Mouse (Mus musculus) kidney, postnatal 4 days (tissue): ENCODE data around the gene Mto1.
"Not testable (repeated sequence)": the region's sequence is repeated elsewhere in the genome, so short reads cannot be mapped to it uniquely, and the experiment has no call there.

Experiments used
- DNase-seq, 2 experiments: peaks; one replicate each; pipeline ENCODE4 v3.0.0; 2021; ENCODE audit warnings: mixed read lengths in 2 of 2

Mto1 gene

GRCm38 (mm10) chr9:78506722-78507077 lies 58.7 kb downstream of the Mto1 start:
- no peak for DNase-seq

DNA sequence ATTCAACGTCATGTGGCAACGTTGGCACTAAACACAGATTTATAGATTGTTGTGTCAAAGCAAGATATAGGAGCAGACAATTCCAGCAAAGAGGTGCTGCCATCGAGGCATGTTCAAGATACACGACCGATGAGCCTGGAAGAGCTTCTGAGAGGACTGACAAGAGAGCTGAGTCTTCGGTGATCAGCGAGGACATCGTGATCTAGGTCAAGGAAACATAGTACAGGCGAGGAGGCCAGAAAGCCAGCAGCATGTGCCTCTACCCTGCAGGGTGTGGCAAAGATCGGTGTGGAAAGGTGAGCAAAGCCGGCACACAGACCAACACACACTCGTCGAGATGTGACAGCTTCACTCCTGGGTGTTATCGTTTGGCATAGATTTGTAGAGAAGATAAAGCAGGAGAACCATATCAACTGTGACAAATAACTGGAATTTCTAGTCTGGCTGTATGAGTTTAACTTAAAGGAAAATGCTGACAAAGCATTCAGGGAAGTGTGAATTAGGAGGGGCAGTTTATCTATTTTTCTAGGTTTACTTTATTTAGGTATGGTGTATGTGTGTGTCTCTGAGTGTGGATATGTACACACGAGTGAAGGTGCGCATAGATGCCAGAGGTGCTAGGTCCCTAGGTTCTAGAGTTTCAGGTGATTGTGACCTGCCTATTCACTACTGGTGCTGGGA lies 60.2 kb downstream of the Mto1 start:
- DNase-seq = no peak

GRCm38 (mm10) chr9:78511705-78512104 lies 63.7 kb downstream of the Mto1 start:
- no peak for DNase-seq

- no peak for DNase-seq
Observed at GRCm38 (mm10) chr9:78513776-78514500, 65.9 kb downstream of the Mto1 start.

- no peak for DNase-seq
Observed at GRCm38 (mm10) chr9:78514681-78515080, 66.7 kb downstream of the Mto1 start.

GRCm38 (mm10) chr9:78516125-78516524 lies 68.1 kb downstream of the Mto1 start:
- no peak for DNase-seq

DNA sequence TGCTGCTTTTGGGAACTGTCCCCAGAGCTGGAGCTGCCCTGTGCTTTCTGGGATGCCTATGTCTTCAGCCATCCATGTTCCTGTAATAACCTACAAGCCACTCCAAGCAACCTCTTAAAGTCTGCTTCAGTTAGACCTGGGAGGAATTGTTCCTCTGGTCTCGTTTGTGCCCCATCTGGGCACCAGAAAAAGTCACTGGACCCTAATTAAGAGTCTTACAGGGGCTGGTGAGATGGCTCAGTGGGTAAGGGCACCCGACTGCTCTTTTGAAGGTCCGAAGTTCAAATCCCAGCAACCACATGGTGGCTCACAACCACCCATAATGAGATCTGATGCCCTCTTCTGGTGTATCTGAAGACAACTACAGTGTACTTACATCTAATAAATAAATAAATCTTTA lies 69.2 kb downstream of the Mto1 start:
- DNase-seq = not testable (repeated sequence)

GRCm38 (mm10) chr9:78520127-78520779 lies 72.2 kb downstream of the Mto1 start:
- DNase-seq = peak; percentile 72 to 82

DNA sequence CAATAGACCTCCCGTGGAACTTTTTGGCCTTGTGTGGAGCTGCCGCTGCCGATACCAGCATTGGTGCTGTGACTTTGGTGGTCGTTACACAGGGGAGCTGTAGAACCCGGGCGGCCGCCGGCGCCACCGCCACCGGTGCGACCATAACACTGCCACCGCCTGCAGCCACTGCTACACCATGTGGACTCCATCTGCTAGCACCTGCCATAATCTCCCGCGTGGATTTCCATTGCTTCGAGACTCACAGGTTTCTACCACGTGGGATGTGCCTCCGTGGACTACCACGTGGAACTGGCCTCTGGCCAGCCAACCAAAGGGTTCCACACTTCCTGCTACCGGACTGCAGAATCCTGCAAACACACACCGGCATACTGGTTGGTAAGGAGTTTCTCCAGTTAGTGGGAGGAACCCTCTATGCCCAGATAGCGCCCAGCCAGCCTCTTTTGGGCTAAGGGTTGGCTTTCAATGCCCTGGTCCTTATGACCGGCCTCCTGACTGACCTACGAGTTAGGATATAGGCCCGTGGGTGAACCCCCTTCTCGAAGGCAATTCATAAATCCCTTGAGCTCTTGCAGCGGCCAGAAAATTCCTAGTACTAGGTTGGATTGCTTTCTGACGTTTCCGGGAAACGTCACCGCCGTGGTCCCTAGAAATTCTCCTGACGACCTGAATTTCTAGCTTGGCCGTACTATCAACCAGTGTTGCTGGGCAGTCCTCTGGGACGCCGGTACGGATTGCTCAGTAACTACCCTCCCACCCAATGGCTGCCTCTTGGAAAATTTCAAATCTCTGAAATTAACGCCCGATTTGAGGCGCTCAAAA lies 73.0 kb downstream of the Mto1 start:
- DNase-seq = peak; percentile 70 to 84

- DNase-seq = peak; percentile 33 to 55
Observed at GRCm38 (mm10) chr9:78521689-78522088, 73.7 kb downstream of the Mto1 start.
